Mouse (Mus musculus) C2C12 (cell line): ENCODE measurements around the gene Abtb1. TPM values are rescaled to one million over a fixed set of nuclear protein-coding genes. Genes with fewer than 3 reads are reported as not detected.

ENCODE experiments used
- H3K27me3 ChIP-seq: one replicate; pipeline ENCODE4 v1.6.1; 2011; ENCODE audit not compliant: control insufficient read depth, insufficient read depth, insufficient read length
- H3K36me3 ChIP-seq: one replicate; pipeline ENCODE4 v1.6.1; 2011; ENCODE audit not compliant: control insufficient read depth, insufficient read depth
- H3K4me3 ChIP-seq: one replicate; pipeline ENCODE4 v1.5.1; 2011; ENCODE audit warnings: mild to moderate bottlenecking, control low read depth; ENCODE audit not compliant: poor library complexity, insufficient read depth, severe bottlenecking
- H3K79me2 ChIP-seq: one replicate; pipeline ENCODE4 v1.6.1; 2011; ENCODE audit not compliant: control insufficient read depth, insufficient read depth
- H3K79me3 ChIP-seq: one replicate; pipeline ENCODE4 v1.6.1; 2011; ENCODE audit warnings: low read depth, control low read depth
- H3ac ChIP-seq: one replicate; pipeline ENCODE3; 2011; ENCODE audit warnings: low read depth; ENCODE audit not compliant: control insufficient read depth, insufficient read length
- CEBPB ChIP-seq: IDR thresholded peaks from one replicate; pipeline ENCODE4 v1.6.1; 2011; ENCODE audit warnings: low read depth, mild to moderate bottlenecking, control low read depth, moderate library complexity
- CTCF ChIP-seq: IDR thresholded peaks from one replicate; pipeline ENCODE4 v1.5.1; 2011; ENCODE audit not compliant: control insufficient read depth, insufficient read depth, insufficient read length
- FOSL1 ChIP-seq: IDR thresholded peaks from one replicate; pipeline ENCODE4 v1.8.0; 2011; ENCODE audit warnings: mild to moderate bottlenecking, low read length; ENCODE audit not compliant: poor library complexity, insufficient read depth, severe bottlenecking
- MAX ChIP-seq: IDR thresholded peaks from one replicate; pipeline ENCODE4 v1.6.1; 2011; ENCODE audit warnings: mild to moderate bottlenecking, control low read depth
- MYOD1 ChIP-seq: IDR thresholded peaks from one replicate; pipeline ENCODE4 v1.6.1; 2011; ENCODE audit warnings: low read depth; ENCODE audit not compliant: control insufficient read depth, insufficient read length
- MYOG ChIP-seq: IDR thresholded peaks from one replicate; pipeline ENCODE4 v1.6.1; 2011; ENCODE audit not compliant: control insufficient read depth, insufficient read length; ENCODE audit errors: extremely low read depth
- USF1 ChIP-seq: IDR thresholded peaks from one replicate; pipeline ENCODE4 v1.6.1; 2011; ENCODE audit warnings: low read depth, mild to moderate bottlenecking, control low read depth, moderate library complexity
- long read RNA-seq, 2 experiments: library from polyadenylated mRNA; unstranded; transcript quantifications; one replicate each; pipeline ENCODE4 v2.0.0; 2019 to 2020
- polyA plus RNA-seq: library from polyadenylated mRNA; unstranded; fragments of >200 nt; fragmentation: generic; extraction: Trizol; gene quantifications from one replicate; pipeline ENCODE4 v1.2.1, GENCODE M21; 2012; ENCODE audit warnings: missing spikeins

Gene Abtb1
- polyA plus RNA-seq, result 6.7 TPM
- long read RNA-seq, experiment 1, transcript Abtb1-201 (12 exons, 1,845 nt), result major isoform, 6 of 11 reads
- long read RNA-seq, experiment 1, partial matches to known transcripts, result 1 of 11 reads
- long read RNA-seq, experiment 1, other reads (novel, unspliced or antisense), result 4 of 11 reads
- long read RNA-seq, experiment 2, transcript Abtb1-201 (12 exons, 1,845 nt), result major isoform, 18 of 30 reads
- long read RNA-seq, experiment 2, partial matches to known transcripts, result 1 of 30 reads
- long read RNA-seq, experiment 2, other reads (novel, unspliced or antisense), result 11 of 30 reads

DNA sequence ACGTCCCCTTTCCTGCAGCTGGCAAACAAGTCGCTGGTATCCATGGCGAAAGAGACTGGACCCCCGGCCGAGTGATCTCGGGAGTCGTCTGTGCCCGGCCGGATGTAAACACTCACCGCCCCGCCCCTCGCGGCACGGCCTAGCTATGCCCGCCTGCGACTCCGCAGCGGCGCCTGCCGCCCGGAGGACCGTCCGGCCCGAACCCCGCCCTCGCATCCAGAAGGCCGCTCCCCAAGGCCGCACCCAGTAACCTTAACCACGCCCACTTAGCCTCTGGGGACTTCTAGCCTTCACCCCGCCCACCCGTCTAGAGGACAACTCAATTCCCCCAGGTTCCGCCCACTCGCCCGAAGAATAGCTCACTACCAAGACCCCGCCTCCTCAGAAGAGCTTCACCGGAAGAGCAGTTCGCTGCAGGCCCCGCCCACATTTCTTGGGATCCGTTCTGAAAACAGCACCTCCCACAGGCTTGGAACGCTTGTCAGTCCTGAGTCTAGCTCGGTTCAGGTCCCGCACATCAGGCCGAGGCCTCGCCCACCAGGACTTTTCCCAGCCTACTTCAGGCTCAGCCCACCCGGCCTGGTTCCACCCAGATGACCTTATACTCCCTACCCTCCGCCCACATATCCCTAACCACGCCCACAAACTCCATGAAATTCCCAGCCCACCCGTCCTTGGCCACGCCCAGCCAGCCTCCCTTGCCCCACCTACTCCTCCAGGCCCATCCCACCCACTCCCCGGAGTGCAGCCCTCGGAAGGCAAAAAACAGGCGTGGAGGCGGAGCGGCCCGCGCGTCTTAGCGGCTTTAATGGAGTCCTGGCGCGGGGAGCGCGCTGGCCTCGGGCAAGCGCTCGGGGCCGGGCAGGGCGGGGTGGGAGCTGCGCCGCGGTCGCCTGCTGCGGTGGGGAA is at the start of gene Abtb1:
Gene Abtb1 (minus strand): TSS at position 204 of the 909 bp plus-strand sequence.
- Histone ChIP-seq H3K79me2 (no peaks in the 10 kb centered on the region), H3K36me3 (no peaks in the 10 kb centered on the region), H3ac (peak within 1 kb of the TSS; percentile 85), H3K4me3 (peak within 1 kb of the TSS; percentile 87), H3K27me3 (no peaks in the 10 kb centered on the region), H3K79me3 (no peaks in the 10 kb centered on the region)
- peak; percentile 48 for TF ChIP-seq MAX
- TF ChIP-seq CEBPB, result no peak
- no peak for TF ChIP-seq USF1
- peak; percentile 95 for TF ChIP-seq CTCF

DNA sequence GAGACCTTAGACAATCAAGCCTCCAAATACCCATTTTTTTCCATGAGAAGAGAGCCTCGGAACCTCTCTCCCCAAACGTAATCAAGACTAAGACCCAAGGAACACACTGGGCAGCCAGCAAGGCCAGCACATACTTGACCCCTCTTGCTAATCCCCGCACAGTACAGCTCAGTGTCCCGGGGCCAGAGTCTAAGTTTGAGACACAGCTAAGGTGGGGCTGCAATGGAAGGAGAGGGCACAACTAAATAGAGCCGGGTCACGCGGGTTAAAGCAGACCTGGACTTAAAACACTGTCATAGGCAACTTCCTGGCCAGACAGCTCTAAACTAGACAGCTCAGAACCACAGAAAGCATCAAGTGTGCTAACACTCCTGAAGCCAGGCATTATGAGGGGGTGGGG is 49.0 kb upstream of the Abtb1 start:
- peaks cover 9% of the 10 kb centered on the region for H3K79me3 ChIP-seq
- H3K27me3 ChIP-seq, result no peaks in the 10 kb centered on the region
- peaks cover 27% of the 10 kb centered on the region for H3K79me2 ChIP-seq
- peaks cover 94% of the 10 kb centered on the region for H3K36me3 ChIP-seq
- no peak for TF ChIP-seq MAX
- no peak for TF ChIP-seq MYOD1
- no peak for TF ChIP-seq CEBPB
- no peak for TF ChIP-seq USF1
- no peak for TF ChIP-seq CTCF
- no peak for TF ChIP-seq MYOG
- no peak for TF ChIP-seq FOSL1
- H3ac ChIP-seq, result no peak overlapping the region
- H3K4me3 ChIP-seq, result no peak overlapping the region

DNA sequence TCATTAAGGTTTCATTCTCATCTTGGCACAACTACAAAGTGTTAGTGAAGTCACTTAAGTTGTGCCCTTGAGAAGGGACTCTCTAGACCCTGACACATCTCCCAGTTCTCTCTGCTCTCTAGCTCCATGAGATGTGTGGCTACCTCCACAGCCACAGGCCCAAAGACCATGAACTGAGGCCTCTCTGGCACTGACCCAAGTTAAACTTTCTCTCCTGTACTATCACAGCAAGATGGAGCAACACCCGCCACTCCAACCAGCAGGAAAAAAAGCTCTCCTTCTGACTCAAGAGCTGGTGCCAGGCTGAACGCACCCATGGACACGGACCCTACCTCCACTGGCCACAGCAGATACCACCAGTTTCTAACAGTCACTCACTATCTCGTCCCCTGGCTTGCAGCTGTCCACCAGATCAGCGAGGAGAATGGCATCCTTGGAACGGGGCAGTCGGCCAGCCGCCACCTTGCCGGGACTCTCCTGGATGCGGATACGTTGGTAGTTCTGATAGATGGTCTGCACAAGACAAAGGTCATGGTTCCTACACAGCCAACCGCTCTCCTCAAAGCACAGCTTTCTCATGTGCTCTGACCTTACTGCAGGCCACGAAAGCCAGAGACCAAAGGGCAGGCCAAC is 47.7 kb upstream of the Abtb1 start:
- no peak overlapping the region for H3ac ChIP-seq
- H3K27me3 ChIP-seq, result no peaks in the 10 kb centered on the region
- H3K36me3 ChIP-seq, result peaks cover 94% of the 10 kb centered on the region
- H3K4me3 ChIP-seq, result no peak overlapping the region
- H3K79me3 ChIP-seq, result no peaks in the 10 kb centered on the region
- peaks cover 14% of the 10 kb centered on the region for H3K79me2 ChIP-seq
- TF ChIP-seq USF1 (no peak), CEBPB (no peak), MAX (no peak), MYOG (no peak), CTCF (no peak)

DNA sequence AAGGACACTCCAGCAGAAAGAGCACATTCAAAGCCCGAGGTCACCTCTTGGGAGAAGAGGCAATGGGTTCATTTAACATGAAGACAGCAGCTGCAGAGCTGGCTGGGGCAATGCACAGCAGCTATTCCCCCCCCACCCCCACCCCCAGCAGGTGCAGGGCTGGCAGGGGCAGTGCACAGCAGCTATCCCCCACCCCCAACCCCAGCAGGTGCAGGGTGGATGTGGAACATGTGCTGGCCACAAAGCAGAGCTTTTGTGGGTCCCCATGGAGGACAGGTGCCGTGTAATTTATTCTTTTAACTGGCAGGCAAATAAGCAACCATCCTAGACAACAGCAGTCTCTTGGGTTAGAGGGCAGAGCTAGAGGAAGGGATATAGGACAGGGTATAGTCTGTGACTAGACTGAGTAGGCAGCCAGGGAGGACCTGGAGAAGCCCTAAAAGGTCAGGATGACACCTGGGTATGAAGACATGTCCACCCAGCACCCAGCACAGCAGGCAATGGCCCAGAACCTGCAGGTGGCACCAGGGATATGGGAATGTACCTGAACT is 44.7 kb upstream of the Abtb1 start:
- Histone ChIP-seq H3K79me3 (no peaks in the 10 kb centered on the region), H3K27me3 (no peaks in the 10 kb centered on the region), H3K36me3 (peaks cover 98% of the 10 kb centered on the region), H3K79me2 (no peaks in the 10 kb centered on the region), H3ac (no peak overlapping the region), H3K4me3 (no peak overlapping the region)
- TF ChIP-seq MAX (no peak), MYOD1 (no peak)

DNA sequence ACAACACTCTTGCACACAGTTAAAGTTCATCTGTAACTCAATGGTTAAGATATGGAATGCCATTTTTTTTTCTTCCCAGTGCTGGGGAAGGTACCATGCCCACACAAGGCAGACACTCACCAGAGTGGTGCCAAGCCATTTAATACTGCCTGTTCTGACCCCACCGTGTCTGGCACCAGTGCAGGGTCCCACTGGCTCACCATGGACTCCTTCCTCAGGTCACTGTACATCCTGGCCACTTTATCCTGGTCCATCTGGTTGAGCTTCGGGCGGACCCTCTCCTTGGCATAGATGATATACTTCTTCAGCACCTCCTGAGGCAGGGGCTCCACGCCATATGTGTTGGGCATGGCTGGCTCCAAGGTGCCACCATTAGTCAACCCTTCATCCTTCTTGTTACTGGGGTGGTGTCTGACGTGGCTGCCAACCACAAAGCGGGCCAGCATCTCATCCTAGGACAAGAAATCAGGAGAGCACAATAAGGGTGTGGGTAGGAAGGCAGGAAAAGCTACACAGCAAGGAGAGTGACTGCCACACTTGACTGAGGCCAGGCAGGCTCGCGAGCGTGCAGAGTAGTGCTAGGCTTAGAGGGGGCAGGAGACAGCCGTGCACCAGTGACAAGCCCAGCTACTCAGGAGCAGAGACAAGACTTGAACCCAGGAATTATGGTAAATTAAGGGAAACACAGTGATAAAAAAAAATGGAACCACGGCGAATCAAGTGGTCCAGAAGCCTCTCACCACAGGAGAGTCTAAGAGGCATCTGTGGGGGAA is 44.0 kb upstream of the Abtb1 start:
- Histone ChIP-seq H3ac (no peak overlapping the region), H3K36me3 (peaks cover 98% of the 10 kb centered on the region), H3K27me3 (no peaks in the 10 kb centered on the region), H3K4me3 (no peak overlapping the region), H3K79me2 (no peaks in the 10 kb centered on the region), H3K79me3 (no peaks in the 10 kb centered on the region)
- TF ChIP-seq MYOD1 (no peak), CTCF (no peak), CEBPB (no peak), FOSL1 (no peak), MAX (no peak), MYOG (no peak), USF1 (no peak)
